Mouse (Mus musculus) liver, embryonic 12.5 days (tissue): ENCODE results near the gene Them5. TPM values are rescaled to one million over a fixed set of nuclear protein-coding genes. Genes with fewer than 3 reads are reported as not detected.

Experiments used
- ATAC-seq: fragments of 200-750 bp; cut with Nextera tagmentation; 2 replicates; pipeline ENCODE4 v1.8.0; 2017; ENCODE audit warnings: moderate number of reproducible peaks, mild to moderate bottlenecking, moderate library complexity
- H3K27ac ChIP-seq: fragments of 300-500 bp; sonication (generic); 2 replicates; pipeline ENCODE4 v1.5.1; 2016; ENCODE audit warnings: mild to moderate bottlenecking
- H3K27me3 ChIP-seq: fragments of 300-500 bp; sonication (generic); replicated peaks from 2 replicates; pipeline ENCODE4 v1.6.1; 2016; ENCODE audit warnings: mild to moderate bottlenecking, moderate library complexity
- H3K36me3 ChIP-seq: fragments of 300-500 bp; sonication (generic); 2 replicates; pipeline ENCODE4 v1.6.1; 2016; ENCODE audit warnings: mild to moderate bottlenecking, moderate library complexity
- H3K4me1 ChIP-seq: fragments of 300-500 bp; sonication (generic); 2 replicates; pipeline ENCODE4 v1.6.1; 2016
- H3K4me2 ChIP-seq: fragments of 300-500 bp; sonication (generic); 2 replicates; pipeline ENCODE4 v1.6.1; 2016; ENCODE audit warnings: mild to moderate bottlenecking, moderate library complexity
- H3K4me3 ChIP-seq: fragments of 300-500 bp; sonication (generic); 2 replicates; pipeline ENCODE4 v1.5.1; 2016; ENCODE audit warnings: mild to moderate bottlenecking, moderate library complexity
- H3K9ac ChIP-seq: fragments of 300-500 bp; sonication (generic); 2 replicates; pipeline ENCODE4 v1.6.1; 2016; ENCODE audit warnings: mild to moderate bottlenecking, moderate library complexity
- H3K9me3 ChIP-seq: fragments of 300-500 bp; sonication (generic); replicated peaks from 2 replicates; pipeline ENCODE4 v1.6.1; 2016; ENCODE audit warnings: mild to moderate bottlenecking, moderate library complexity
- WGBS: fragments of 180-500 bp; shearing (Covaris S2); methylation state at CpG from one replicate; pipeline ENCODE4 v1.1.7; 2016; ENCODE audit not compliant: insufficient replicate concordance; 5-methylcytosine and 5-hydroxymethylcytosine counted together
- polyA plus RNA-seq: library from polyadenylated mRNA; unstranded; fragments of >200 nt; fragmentation: Nextera tagmentation; extraction: Ambion mirVana; gene quantifications from 2 replicates; pipeline ENCODE4 v1.2.1, GENCODE M21; 2016

The Them5 gene
- polyA plus RNA-seq, 1 experiment from 2014 or later = not detected

DNA sequence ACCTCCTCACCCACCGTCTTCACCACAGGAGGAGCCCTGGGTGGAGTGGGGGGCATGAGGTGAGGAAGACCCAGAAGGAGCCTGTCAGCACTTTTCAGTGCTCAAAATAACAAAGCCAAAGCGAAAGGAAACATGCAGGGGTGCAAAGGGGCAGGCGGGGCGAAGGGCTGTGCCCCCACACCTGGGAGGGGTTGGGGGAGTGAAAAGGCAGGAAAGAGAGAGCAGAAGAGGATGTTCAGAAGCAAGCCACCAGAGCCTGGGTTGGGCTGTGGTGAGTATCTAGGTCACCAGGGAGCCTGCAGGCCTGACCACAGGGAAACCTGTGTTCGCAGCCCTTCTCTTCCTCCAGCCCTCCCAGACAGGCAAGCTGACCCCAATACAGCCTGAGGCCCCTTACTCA is 46.1 kb downstream of the Them5 start:
- H3K4me3 ChIP-seq = no peak overlapping the region
- no peak overlapping the region for H3K27ac ChIP-seq
- H3K36me3 ChIP-seq = no peaks in the 10 kb centered on the region
- H3K9me3 ChIP-seq = no peaks in the 10 kb centered on the region
- H3K4me1 ChIP-seq = no peaks in the 10 kb centered on the region
- H3K9ac ChIP-seq = no peak overlapping the region
- 36% methylated on average over 5 of the region's 5 CpGs for WGBS
- H3K4me2 ChIP-seq = no peak overlapping the region
- no peak for ATAC-seq
- H3K27me3 ChIP-seq = peaks cover 5% of the 10 kb centered on the region; the same call in 1 of the 2 replicates

DNA sequence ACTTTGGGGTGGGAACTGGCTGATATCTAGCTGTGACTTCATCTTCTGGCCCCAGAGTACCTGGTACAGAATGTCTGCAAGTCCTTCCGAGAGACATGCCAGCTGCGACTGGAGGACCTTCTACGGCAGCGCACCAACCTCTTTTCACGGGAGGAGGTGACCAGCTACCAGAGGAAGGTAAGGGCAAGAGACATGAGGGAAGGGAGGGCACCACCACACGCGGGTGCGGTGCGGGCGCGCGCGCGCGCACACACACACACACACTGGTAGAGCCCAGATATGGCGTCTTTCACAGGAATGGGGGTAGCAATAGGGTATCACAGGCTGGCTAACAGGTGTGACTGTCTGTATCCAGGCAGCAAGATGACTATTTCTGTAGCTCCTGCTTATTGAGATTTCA is 47.5 kb downstream of the Them5 start:
- no peak overlapping the region for H3K9ac ChIP-seq
- no peaks in the 10 kb centered on the region for H3K36me3 ChIP-seq
- H3K27me3 ChIP-seq = peaks cover 5% of the 10 kb centered on the region; the same call in 1 of the 2 replicates
- no peaks in the 10 kb centered on the region for H3K9me3 ChIP-seq
- H3K4me1 ChIP-seq = no peaks in the 10 kb centered on the region
- 88% methylated on average over 16 of the region's 16 CpGs for WGBS
- ATAC-seq = no peak
- no peak overlapping the region for H3K4me2 ChIP-seq
- no peak overlapping the region for H3K4me3 ChIP-seq
- no peak overlapping the region for H3K27ac ChIP-seq

DNA sequence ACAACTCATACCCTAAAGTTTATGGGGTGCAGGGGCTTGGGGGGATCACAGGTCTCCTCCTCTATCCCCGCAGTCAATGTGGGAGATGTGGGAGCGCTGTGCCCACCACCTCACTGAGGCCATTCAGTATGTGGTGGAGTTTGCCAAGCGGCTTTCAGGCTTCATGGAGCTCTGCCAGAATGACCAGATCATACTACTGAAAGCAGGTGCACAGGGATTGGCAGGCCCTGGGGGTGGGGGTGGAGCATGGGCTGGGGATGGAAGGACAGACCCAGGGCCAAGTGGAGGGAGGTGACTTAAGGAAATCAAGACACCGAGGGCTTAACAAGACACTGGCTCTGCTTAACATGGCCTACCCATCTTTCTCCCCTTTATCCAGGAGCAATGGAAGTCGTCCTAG is 49.1 kb downstream of the Them5 start:
- no peak overlapping the region for H3K4me2 ChIP-seq
- H3K4me1 ChIP-seq = no peaks in the 10 kb centered on the region
- no peak overlapping the region for H3K4me3 ChIP-seq
- no peaks in the 10 kb centered on the region for H3K9me3 ChIP-seq
- 63% methylated on average over 5 of the region's 5 CpGs for WGBS
- no peaks in the 10 kb centered on the region for H3K36me3 ChIP-seq
- H3K27ac ChIP-seq = no peak overlapping the region
- H3K9ac ChIP-seq = no peak overlapping the region
- peaks cover 5% of the 10 kb centered on the region; the same call in 1 of the 2 replicates for H3K27me3 ChIP-seq
- ATAC-seq = no peak

DNA sequence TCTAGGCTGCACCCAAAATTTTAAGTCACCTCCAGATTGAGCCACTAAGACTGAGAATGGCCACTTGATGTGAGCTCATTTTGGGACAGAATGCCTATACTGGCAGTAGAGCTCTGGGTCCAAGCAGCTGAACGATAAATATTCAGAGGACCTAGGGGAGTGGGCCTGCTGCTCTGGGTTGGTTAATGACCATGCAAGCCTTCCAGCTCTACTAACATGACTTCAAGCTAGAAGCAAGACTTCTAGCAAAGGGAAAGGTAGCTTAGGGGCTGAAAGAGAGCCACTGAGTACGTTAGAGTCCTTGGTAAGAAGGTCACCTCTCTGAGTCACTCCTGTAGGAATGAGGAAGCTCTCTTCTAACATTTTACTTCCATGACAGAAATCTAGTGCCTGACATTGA is 50.2 kb downstream of the Them5 start:
- ATAC-seq = no peak
- Histone ChIP-seq H3K9ac (no peak overlapping the region), H3K9me3 (no peaks in the 10 kb centered on the region), H3K27ac (no peak overlapping the region), H3K4me1 (no peaks in the 10 kb centered on the region), H3K4me3 (no peak overlapping the region), H3K36me3 (no peaks in the 10 kb centered on the region), H3K4me2 (no peak overlapping the region), H3K27me3 (peaks cover 14% of the 10 kb centered on the region)
- 58% methylated on average over 2 of the region's 2 CpGs for WGBS

DNA sequence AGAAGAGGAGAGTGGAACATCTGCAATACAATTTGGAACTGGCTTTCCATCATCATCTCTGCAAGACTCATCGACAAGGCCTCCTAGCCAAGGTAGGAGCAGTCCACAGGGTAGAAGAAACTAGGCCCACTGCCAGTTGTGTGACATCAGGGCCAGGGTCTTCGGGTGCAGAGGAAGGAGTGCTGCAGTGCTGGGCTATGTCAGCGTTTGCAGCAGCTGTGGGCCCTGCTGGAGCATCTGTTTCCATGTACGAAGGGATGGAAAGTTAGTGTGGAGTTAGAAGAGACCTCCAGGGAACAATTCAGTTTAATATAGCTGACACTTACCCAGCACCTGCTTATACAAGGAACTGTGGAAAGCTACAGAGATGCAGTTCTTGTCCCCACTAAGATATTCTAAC is 51.1 kb downstream of the Them5 start:
- WGBS = 63% methylated on average over 4 of the region's 4 CpGs
- H3K9me3 ChIP-seq = no peaks in the 10 kb centered on the region
- no peak overlapping the region for H3K4me3 ChIP-seq
- no peak overlapping the region for H3K9ac ChIP-seq
- no peaks in the 10 kb centered on the region for H3K36me3 ChIP-seq
- H3K27me3 ChIP-seq = peaks cover 23% of the 10 kb centered on the region
- no peak for ATAC-seq
- no peak overlapping the region for H3K4me2 ChIP-seq
- no peak overlapping the region for H3K27ac ChIP-seq
- no peaks in the 10 kb centered on the region for H3K4me1 ChIP-seq

DNA sequence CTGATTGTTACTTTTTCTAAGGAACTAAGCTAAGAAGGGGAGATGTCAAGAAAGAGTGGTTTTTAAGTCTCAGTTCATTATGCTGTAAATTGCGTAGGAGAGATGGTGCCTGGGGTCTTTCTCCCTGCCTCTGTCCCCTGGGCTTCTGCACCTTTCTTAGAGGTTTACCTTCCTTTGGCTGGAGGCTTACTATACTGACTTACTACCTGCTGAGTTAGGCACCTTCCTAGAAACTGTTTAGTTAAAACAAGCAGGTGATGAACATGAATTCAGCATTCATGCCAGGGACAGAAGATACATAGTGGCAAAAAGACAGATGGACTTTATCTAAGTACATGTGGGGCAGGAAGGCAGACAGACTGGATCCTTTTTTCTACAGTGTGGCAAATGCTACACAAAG is 54.4 kb downstream of the Them5 start:
- H3K9me3 ChIP-seq = no peaks in the 10 kb centered on the region
- no peaks in the 10 kb centered on the region for H3K36me3 ChIP-seq
- peaks cover 51% of the 10 kb centered on the region for H3K27me3 ChIP-seq
- no peak for ATAC-seq
- no peak overlapping the region for H3K9ac ChIP-seq
- no peaks in the 10 kb centered on the region for H3K4me1 ChIP-seq
- H3K4me2 ChIP-seq = no peak overlapping the region
- H3K27ac ChIP-seq = no peak overlapping the region
- 73% methylated on average over 1 of the region's 1 CpGs for WGBS
- no peak overlapping the region for H3K4me3 ChIP-seq

DNA sequence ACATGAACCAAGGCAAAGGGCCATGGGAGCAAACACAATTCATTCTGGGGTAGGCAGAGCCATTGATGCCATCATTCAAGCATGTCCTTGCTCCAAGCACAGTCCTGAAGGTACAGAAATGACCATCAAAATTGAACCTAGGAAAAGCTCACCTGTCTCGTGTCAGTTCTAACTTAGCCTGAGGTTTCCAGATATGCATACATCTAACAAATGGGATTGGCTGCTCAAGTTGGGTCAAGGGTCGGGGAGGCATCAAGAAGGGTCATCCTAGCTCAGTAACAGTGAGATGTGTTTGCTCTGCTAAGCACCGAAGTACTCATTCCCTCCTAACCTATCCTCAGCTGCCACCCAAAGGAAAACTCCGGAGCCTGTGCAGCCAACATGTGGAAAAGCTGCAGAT is 55.0 kb downstream of the Them5 start:
- no peak for ATAC-seq
- Histone ChIP-seq H3K36me3 (no peaks in the 10 kb centered on the region), H3K4me1 (no peaks in the 10 kb centered on the region), H3K4me3 (no peak overlapping the region), H3K9me3 (no peaks in the 10 kb centered on the region), H3K9ac (no peak overlapping the region), H3K27ac (no peak overlapping the region), H3K4me2 (no peak overlapping the region), H3K27me3 (peaks cover 56% of the 10 kb centered on the region)
- 62% methylated on average over 4 of the region's 4 CpGs for WGBS

Other genes starting within 250 kb of the Them5 start
- not detected in 2 replicates for gene Gm10696, start 163.9 kb upstream of the Them5 start, polyA plus RNA-seq
- not detected in 2 replicates for gene Gm5286, start 145.4 kb upstream of the Them5 start, polyA plus RNA-seq
- gene Gm4778, start 78.1 kb upstream of the Them5 start, polyA plus RNA-seq = not detected in 2 replicates
- gene Them4, start 32.0 kb upstream of the Them5 start, polyA plus RNA-seq = 3.1 and 3.3 TPM in 2 replicates
- gene C2cd4d, start 20.3 kb downstream of the Them5 start, polyA plus RNA-seq = 0.17 and 0.21 TPM in 2 replicates
- 0.49 and 0.70 TPM in 2 replicates for gene Rorc, start 30.7 kb downstream of the Them5 start, polyA plus RNA-seq
- gene Lingo4, start 56.4 kb downstream of the Them5 start, polyA plus RNA-seq = 0.04 TPM in 1 of 2 replicates, not detected in the other
- gene Tdrkh, start 71.2 kb downstream of the Them5 start, polyA plus RNA-seq = 10.7 and 11.1 TPM in 2 replicates
- gene Mrpl9, start 101.2 kb downstream of the Them5 start, polyA plus RNA-seq = 56.4 and 61.8 TPM in 2 replicates
- gene Oaz3, start 101.8 kb downstream of the Them5 start, polyA plus RNA-seq = 0.13 and 0.31 TPM in 2 replicates
- 0.22 and 0.44 TPM in 2 replicates for gene Celf3, start 136.2 kb downstream of the Them5 start, polyA plus RNA-seq
- gene Riiad1, start 138.2 kb downstream of the Them5 start, polyA plus RNA-seq = not detected in 2 replicates
- gene Snx27, start 240.6 kb downstream of the Them5 start, polyA plus RNA-seq = 23.9 and 25.1 TPM in 2 replicates